Mouse (Mus musculus): Measurements from ENCODE around the gene Cdip1. TPM values are rescaled to one million over a fixed set of nuclear protein-coding genes. Genes with fewer than 3 reads are reported as not detected.

Gene Cdip1
- polyA plus RNA-seq, 1 experiment from 2014 or later = 20.9 TPM

- H3K27me3 ChIP-seq = no peaks in the 10 kb centered on the region
- no peak for ATAC-seq (ENCODE audit: insufficient read depth)
- H3K4me1 ChIP-seq (replicated peaks) = peaks cover 9% of the 10 kb centered on the region
- H3K9ac ChIP-seq = no peak overlapping the region
- H3K36me3 ChIP-seq (replicated peaks) = peaks cover 80% of the 10 kb centered on the region
- 81% methylated on average over 17 of the region's 17 CpGs for WGBS (ENCODE audit: insufficient replicate concordance)
- no peaks in the 10 kb centered on the region for H3K9me3 ChIP-seq (replicated peaks)
- no peak overlapping the region for H3K27ac ChIP-seq (replicated peaks)
- no peak overlapping the region for H3K4me3 ChIP-seq (replicated peaks)
- H3K4me2 ChIP-seq = no peak overlapping the region
Measured at GRCm38 (mm10) chr16:4713861-4714710, 76.0 kb downstream of the Cdip1 start.

GRCm38 (mm10) chr16:4711173-4711572 is 78.9 kb downstream of the Cdip1 start:
- Histone ChIP-seq H3K4me3 (replicated peaks) (no peak overlapping the region), H3K27me3 (no peaks in the 10 kb centered on the region), H3K27ac (replicated peaks) (no peak overlapping the region), H3K4me1 (replicated peaks) (no peaks in the 10 kb centered on the region), H3K4me2 (no peak overlapping the region), H3K36me3 (replicated peaks) (peaks cover 99% of the 10 kb centered on the region), H3K9ac (no peak overlapping the region), H3K9me3 (replicated peaks) (no peaks in the 10 kb centered on the region)
- ATAC-seq (ENCODE audit: insufficient read depth) = no peak
- 90% methylated on average over 4 of the region's 4 CpGs for WGBS (ENCODE audit: insufficient replicate concordance)

GRCm38 (mm10) chr16:4705541-4705940 is 84.6 kb downstream of the Cdip1 start:
- no peak overlapping the region for H3K4me2 ChIP-seq
- H3K4me3 ChIP-seq (replicated peaks) = no peak overlapping the region
- H3K27me3 ChIP-seq = no peaks in the 10 kb centered on the region
- ATAC-seq (ENCODE audit: insufficient read depth) = no peak
- H3K4me1 ChIP-seq (replicated peaks) = 0 out of 2 replicates have a peak, but pooled peaks cover 10% of the 10 kb centered on the region
- peaks cover 97% of the 10 kb centered on the region for H3K36me3 ChIP-seq (replicated peaks)
- H3K9ac ChIP-seq = no peak overlapping the region
- no peak overlapping the region for H3K27ac ChIP-seq (replicated peaks)
- no peaks in the 10 kb centered on the region for H3K9me3 ChIP-seq (replicated peaks)
- WGBS (ENCODE audit: insufficient replicate concordance) = 69% methylated on average over 4 of the region's 4 CpGs

GRCm38 (mm10) chr16:4702646-4703045 is 87.4 kb downstream of the Cdip1 start:
- Histone ChIP-seq H3K4me3 (replicated peaks) (no peak overlapping the region), H3K36me3 (replicated peaks) (peaks cover 95% of the 10 kb centered on the region), H3K4me2 (no peak overlapping the region), H3K9me3 (replicated peaks) (no peaks in the 10 kb centered on the region), H3K4me1 (replicated peaks) (0 out of 2 replicates have a peak, but pooled peaks cover 10% of the 10 kb centered on the region), H3K27me3 (no peaks in the 10 kb centered on the region), H3K9ac (no peak overlapping the region), H3K27ac (replicated peaks) (peak overlapping the region; percentile 48; the same call in 1 of the 2 replicates)
- peak; percentile 88 for ATAC-seq (ENCODE audit: insufficient read depth)
- WGBS (ENCODE audit: insufficient replicate concordance) = 70% methylated on average over 1 of the region's 1 CpGs

- Histone ChIP-seq H3K27me3 (no peaks in the 10 kb centered on the region), H3K9me3 (replicated peaks) (no peaks in the 10 kb centered on the region), H3K4me1 (replicated peaks) (0 out of 2 replicates have a peak, but pooled peaks cover 10% of the 10 kb centered on the region), H3K9ac (no peak overlapping the region), H3K36me3 (replicated peaks) (peaks cover 96% of the 10 kb centered on the region), H3K4me2 (no peak overlapping the region), H3K27ac (replicated peaks) (no peak overlapping the region), H3K4me3 (replicated peaks) (no peak overlapping the region)
- no peak for ATAC-seq (ENCODE audit: insufficient read depth)
- 78% methylated on average over 3 of the region's 3 CpGs for WGBS (ENCODE audit: insufficient replicate concordance)
Measured at GRCm38 (mm10) chr16:4701211-4701610, 88.9 kb downstream of the Cdip1 start.

Other genes with a start within 250 kb of the Cdip1 start
- gene Srl, start 248.5 kb downstream of the Cdip1 start, polyA plus RNA-seq (2015; fragmentation: Nextera tagmentation; extraction: Ambion mirVana) = 3.2 and 5.3 TPM in 2 replicates
- 5.6 and 6.4 TPM in 2 replicates for gene Tfap4, start 230.4 kb downstream of the Cdip1 start, polyA plus RNA-seq (2015; fragmentation: Nextera tagmentation; extraction: Ambion mirVana)
- gene Glis2, start 195.6 kb downstream of the Cdip1 start, polyA plus RNA-seq (2015; fragmentation: Nextera tagmentation; extraction: Ambion mirVana) = 2.0 and 2.3 TPM in 2 replicates
- gene Pam16, start 165.3 kb downstream of the Cdip1 start, polyA plus RNA-seq (2015; fragmentation: Nextera tagmentation; extraction: Ambion mirVana) = 41.1 and 53.2 TPM in 2 replicates
- gene Vasn, start 150.4 kb downstream of the Cdip1 start, polyA plus RNA-seq (2015; fragmentation: Nextera tagmentation; extraction: Ambion mirVana) = 2.4 and 2.8 TPM in 2 replicates
- 45.7 and 50.1 TPM in 2 replicates for gene Dnaja3, start 150.3 kb downstream of the Cdip1 start, polyA plus RNA-seq (2015; fragmentation: Nextera tagmentation; extraction: Ambion mirVana)
- 10.5 and 13.1 TPM in 2 replicates for gene Coro7, start 110.5 kb downstream of the Cdip1 start, polyA plus RNA-seq (2015; fragmentation: Nextera tagmentation; extraction: Ambion mirVana)
- gene Nmral1, start 70.9 kb downstream of the Cdip1 start, polyA plus RNA-seq (2015; fragmentation: Nextera tagmentation; extraction: Ambion mirVana) = 37.2 and 39.6 TPM in 2 replicates
- gene Hmox2, start 63.9 kb downstream of the Cdip1 start, polyA plus RNA-seq (2015; fragmentation: Nextera tagmentation; extraction: Ambion mirVana) = 36.6 and 37.9 TPM in 2 replicates
- gene 4930562C15Rik, start 45.1 kb upstream of the Cdip1 start, polyA plus RNA-seq (2015; fragmentation: Nextera tagmentation; extraction: Ambion mirVana) = 0.09 and 0.14 TPM in 2 replicates
- gene Ubald1, start 90.0 kb upstream of the Cdip1 start, polyA plus RNA-seq (2015; fragmentation: Nextera tagmentation; extraction: Ambion mirVana) = 10.6 and 11.5 TPM in 2 replicates
- gene Mgrn1, start 96.0 kb upstream of the Cdip1 start, polyA plus RNA-seq (2015; fragmentation: Nextera tagmentation; extraction: Ambion mirVana) = 25.4 and 30.9 TPM in 2 replicates
- 49.0 and 50.2 TPM in 2 replicates for gene Nudt16l1, start 148.5 kb upstream of the Cdip1 start, polyA plus RNA-seq (2015; fragmentation: Nextera tagmentation; extraction: Ambion mirVana)
- 14.8 and 18.5 TPM in 2 replicates for gene Anks3, start 173.9 kb upstream of the Cdip1 start, polyA plus RNA-seq (2015; fragmentation: Nextera tagmentation; extraction: Ambion mirVana)
- not detected in 2 replicates for gene Sept12, start 207.6 kb upstream of the Cdip1 start, polyA plus RNA-seq (2015; fragmentation: Nextera tagmentation; extraction: Ambion mirVana)
- 7.5 and 9.1 TPM in 2 replicates for gene Smim22, start 217.0 kb upstream of the Cdip1 start, polyA plus RNA-seq (2015; fragmentation: Nextera tagmentation; extraction: Ambion mirVana)
- 65.2 and 78.7 TPM in 2 replicates for gene Rogdi, start 223.3 kb upstream of the Cdip1 start, polyA plus RNA-seq (2015; fragmentation: Nextera tagmentation; extraction: Ambion mirVana)

All from liver, embryonic 15.5 days (tissue).